Mouse (Mus musculus) olfactory bulb, adult 2 months (tissue): ENCODE results near the gene Top2a.

Experiments
- CTCF ChIP-seq: fragments of 200-500 bp; IDR thresholded peaks from 2 replicates; pipeline ENCODE4 v1.5.1; 2012; ENCODE audit warnings: low read depth, mild to moderate bottlenecking, low read length, moderate library complexity; ENCODE audit not compliant: insufficient read depth
- POLR2A ChIP-seq: fragments of 200-500 bp; IDR thresholded peaks from 2 replicates; pipeline ENCODE4 v1.6.1; 2012; ENCODE audit warnings: mild to moderate bottlenecking, low read depth, low read length, moderate library complexity; ENCODE audit not compliant: insufficient read depth

- TF ChIP-seq CTCF = no peak
- TF ChIP-seq POLR2A = no peak
These were observed 612 bp upstream of the Top2a start for GRCm38 (mm10) chr11:99024468-99025134.
